Mouse (Mus musculus): ENCODE data around the gene Nphs2.

DNA sequence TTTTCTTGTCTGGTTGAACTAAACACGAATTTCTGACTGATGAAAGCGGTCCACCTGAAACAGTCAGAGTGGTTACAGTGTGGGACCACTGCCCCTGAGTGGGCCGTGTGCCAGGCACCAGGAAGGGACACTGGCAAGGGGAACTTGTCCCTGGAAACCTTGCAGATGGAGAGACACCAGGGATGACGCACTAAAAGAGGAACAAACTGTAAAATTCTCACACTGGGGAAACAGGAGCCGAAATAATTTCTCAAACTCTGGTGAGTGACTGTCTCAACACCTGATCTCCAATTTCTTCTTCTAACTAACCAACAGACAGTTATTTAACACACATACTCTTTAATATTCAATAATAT lies 25.0 kb upstream of the Nphs2 start:
- TF ChIP-seq GATA1 (IDR thresholded peaks at IDR 0.05; ENCODE audit: low read length) (no peak), TAL1 (IDR thresholded peaks at IDR 0.05; ENCODE audit: low read length) (no peak)

Data from erythroblast, embryonic 14.5 days (primary cell).